Mouse (Mus musculus): ENCODE data around the gene Wipf1.

DNA sequence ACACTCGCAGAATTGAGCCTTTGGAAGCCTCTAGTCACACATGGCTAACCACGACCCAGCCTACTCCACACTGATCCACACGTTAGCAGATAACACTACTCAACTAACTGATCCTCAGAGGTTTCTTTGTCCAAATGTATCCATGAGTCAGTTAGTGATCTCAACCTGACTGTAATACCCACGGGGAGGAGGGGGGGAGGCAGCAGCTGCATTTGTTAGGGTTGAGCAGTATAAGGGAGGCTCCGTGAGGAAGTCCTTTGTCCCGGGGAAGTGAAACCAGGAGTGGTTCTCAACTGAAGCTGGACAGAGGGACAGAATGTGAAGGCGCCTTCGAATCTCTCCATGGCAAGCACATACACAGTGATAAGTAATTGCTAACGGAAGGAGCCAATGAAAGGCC is 2.8 kb downstream of the Wipf1 start:
- TF ChIP-seq POLR2A (IDR thresholded peaks at IDR 0.05; ENCODE audit: control insufficient read depth, extremely low read depth, insufficient read depth, low read length, poor library complexity): no peak
- no peak for TF ChIP-seq CTCF (IDR thresholded peaks at IDR 0.05; ENCODE audit: borderline replicate concordance, control insufficient read depth, extremely low read depth, insufficient read depth, low read length, poor library complexity)
